Mouse (Mus musculus) megakaryocyte-erythroid progenitor cell, adult 5-6 weeks (primary cell): ENCODE data around the gene Scn1b. TPM values are rescaled to one million over a fixed set of nuclear protein-coding genes. Genes with fewer than 3 reads are reported as not detected.

Source experiments
- ATAC-seq: replicated peaks from 2 replicates; pipeline ENCODE4 v1.8.0; 2016; ENCODE audit warnings: mild to moderate bottlenecking, inconsistent platforms; ENCODE audit not compliant: severe bottlenecking, poor library complexity, low FRiP score, low TSS enrichment
- total RNA-seq, 2 experiments: library from RNA; stranded (forward) in 1 of 2; stranded (reverse) in 1 of 2; fragments of 200-1000, 215-1000 nt in 1 of 2; fragments of >200 nt in 1 of 2; fragmentation: Nextera tagmentation in 1 of 2; gene quantifications; 2 replicates each; pipeline ENCODE4 v1.2.3; 2014 to 2017

Gene Scn1b
- total RNA-seq, 2 experiments from 2014 or later, result not detected

- ATAC-seq, result peak; percentile 85
Measured at GRCm38 (mm10) chr7:31097583-31098248, 29.1 kb downstream of the Scn1b start.

GRCm38 (mm10) chr7:31096892-31097564, 29.8 kb downstream of the Scn1b start:
- 0 out of 2 replicates have a peak, but pooled peaks have one; percentile 31 for ATAC-seq

- ATAC-seq, result no peak
Measured at GRCm38 (mm10) chr7:31094774-31095501, 31.9 kb downstream of the Scn1b start.

- no peak for ATAC-seq
Measured at GRCm38 (mm10) chr7:31089721-31090120, 37.1 kb downstream of the Scn1b start.

GRCm38 (mm10) chr7:31088206-31088605, 38.6 kb downstream of the Scn1b start:
- no peak for ATAC-seq

DNA sequence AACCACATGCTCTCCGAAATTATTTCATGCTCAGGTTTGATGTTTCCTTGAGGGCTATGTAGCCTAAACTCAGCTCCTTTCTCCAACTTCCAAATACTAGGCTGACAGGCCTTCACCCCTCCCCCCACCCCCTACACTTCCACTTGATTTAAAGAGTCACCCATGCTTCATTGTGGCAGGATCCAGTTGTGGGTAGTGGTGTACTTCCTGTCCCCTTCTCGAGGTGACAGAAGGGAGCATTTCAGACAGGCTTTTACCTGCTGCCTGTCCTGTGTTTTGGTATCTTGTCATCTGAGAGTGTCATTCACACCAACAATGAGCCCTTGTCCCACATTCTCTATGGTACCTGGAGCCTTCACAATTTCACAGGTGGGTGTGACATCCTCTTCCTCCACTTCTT, 39.5 kb downstream of the Scn1b start:
- no peak for ATAC-seq

DNA sequence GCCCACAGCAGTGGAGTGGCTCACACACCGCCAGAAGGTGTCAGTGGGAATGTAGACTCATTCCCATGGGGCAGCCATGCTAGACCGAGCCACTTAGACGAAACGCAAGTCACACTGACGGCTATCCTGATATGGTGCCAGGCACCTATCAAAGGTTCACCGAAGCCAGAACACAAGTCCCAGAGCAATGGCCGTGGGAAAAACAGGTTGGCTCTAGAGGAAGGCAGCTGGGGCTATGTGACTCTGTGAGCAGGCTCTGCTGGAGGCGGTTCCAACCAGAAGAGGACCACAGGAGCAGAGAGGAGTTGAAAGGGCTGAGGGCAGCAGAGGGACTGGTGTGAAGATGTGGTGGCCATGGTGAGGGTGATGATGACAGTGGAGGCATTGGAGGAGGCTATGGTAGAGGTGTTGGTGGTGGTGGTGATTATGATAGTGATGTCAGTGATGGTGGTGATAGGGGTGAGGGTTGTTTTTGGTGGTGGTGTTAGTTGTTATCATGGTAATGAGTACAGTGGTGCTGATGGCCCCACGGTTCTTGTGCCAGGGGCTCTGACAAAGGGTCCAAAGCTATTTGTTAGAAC, 40.5 kb downstream of the Scn1b start:
- no peak for ATAC-seq

DNA sequence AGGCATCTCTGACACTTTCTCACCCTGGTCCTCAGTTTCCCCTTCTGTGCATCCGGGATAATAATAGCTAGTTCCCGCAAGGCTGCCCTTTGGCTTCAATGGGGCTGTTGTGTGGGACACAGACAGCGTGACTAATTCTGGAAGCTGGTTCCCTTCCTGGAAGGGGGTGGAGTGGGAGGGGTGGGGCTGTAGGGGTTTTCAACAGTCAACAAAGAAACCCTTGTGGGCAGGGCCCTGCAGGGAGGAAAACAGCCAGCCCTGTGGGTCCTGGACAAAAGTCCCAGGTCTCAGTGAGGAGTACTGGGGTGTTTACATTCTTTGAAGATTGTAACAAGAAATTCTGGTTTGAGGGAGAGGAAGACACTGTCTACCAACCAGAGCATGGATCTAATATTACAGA, 41.6 kb downstream of the Scn1b start:
- ATAC-seq, result no peak

DNA sequence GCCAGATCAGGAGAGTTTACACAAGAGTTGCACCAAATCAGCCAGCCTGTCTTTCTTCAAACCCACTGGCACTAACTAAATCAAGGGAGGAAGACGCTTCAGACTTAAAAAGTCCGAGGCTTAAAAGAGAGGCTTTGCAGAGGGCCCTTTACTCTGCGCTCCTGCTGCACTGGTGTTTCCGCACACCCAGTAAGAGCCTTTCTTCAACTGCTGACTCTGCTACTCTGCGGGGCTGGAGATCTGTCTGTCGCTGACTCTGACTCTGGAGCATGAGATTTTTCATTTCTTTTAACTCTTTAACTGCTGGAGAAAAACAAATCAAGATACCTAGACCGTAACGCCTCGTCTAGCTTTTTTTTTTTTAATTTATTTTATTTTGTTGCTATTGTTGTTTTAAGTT, 42.7 kb downstream of the Scn1b start:
- ATAC-seq, result no peak

DNA sequence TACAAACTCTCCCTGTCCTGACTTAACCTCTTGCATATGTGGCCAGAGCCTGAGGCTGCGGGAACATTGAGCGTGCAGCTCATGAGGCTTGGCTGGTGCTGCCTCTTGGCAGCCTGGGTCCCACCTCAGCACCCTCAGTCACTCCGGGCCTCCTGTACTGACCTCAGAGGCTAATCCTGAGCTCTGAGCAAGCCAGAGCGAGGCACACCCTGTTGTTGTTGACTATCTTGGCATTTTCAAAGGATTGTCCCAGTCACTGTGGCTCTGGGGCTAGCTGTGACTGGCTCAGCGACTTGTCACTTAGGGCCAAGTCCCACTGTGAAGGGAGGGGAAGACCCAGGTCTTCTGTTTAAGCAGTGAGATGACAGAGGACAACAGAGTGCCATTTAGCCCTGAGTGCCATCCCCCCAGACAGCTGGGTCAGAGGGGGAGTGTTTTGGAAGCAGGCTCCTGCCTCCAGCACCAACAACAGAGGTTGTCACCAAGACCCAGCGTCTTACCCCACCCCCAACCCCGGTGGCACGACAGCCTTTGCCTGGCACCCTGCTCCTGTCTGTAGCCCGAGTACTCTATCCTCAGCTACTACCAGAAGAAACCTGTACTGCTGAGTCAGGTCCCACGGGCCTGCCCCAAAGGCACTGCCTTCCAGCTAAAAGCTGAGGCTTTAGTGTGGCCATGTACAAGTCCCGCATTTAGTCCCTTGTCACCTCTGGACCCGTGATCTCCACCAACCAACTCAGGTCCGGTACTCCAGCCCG, 43.8 kb downstream of the Scn1b start:
- no peak for ATAC-seq

DNA sequence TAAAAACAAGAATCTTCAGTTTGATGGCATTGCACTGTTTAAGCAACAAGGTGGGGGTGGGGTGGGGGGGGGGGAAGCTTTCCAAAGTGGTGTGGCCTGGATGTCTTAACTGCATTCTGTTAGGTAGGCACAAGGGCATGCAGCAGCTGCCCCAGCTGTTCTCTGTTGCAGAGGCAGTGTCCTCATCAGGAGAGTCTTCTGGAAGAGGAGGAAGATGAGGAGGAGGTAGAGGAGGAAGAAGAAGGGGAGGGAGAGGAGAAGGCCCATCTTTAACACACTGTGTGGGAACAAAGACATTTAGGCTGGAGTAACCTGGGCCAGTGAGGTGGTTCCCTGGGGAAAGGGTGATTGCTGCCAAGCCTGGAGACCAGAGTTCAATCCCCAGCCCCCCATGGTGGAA, 44.7 kb downstream of the Scn1b start:
- no peak for ATAC-seq

GRCm38 (mm10) chr7:31081106-31081505, 45.7 kb downstream of the Scn1b start:
- ATAC-seq, result no peak

DNA sequence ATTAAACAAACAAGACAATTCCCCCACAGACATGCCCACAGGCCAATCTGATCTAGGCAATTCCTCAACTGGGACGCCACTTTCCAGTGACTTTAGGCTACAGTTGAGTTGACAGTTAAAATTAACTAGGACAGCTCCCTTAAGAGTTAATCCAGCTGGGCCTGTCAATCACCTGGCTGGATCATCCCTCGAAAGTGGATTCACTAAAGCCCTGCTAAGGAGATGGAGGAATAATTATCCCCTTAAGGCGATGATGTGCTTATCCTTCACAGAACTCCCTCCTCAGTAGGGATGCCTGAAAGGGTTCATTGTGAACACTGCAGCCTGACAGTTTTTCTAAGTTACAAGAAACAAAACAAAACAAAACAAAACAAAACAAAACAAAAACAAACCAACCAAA, 46.2 kb downstream of the Scn1b start:
- no peak for ATAC-seq

DNA sequence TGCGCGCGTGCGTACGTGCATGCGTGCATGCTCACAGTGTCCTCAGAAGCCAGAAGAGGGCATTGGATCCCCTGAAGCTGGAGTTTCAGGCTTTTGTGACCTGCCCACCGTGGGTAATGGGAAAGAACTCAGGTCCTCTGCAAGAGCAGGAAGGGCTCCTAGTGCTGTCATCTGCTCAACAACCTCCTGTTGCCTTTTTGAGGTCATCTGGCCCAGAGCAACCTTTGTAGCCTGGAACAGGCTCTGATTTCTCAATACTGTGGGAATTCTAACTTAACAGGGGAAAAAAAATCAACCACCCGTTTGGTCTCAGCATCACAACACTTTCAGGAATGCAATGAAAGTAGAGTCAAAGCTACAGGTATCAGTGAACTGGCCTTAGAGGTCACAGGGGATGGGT, 47.1 kb downstream of the Scn1b start:
- ATAC-seq, result no peak

DNA sequence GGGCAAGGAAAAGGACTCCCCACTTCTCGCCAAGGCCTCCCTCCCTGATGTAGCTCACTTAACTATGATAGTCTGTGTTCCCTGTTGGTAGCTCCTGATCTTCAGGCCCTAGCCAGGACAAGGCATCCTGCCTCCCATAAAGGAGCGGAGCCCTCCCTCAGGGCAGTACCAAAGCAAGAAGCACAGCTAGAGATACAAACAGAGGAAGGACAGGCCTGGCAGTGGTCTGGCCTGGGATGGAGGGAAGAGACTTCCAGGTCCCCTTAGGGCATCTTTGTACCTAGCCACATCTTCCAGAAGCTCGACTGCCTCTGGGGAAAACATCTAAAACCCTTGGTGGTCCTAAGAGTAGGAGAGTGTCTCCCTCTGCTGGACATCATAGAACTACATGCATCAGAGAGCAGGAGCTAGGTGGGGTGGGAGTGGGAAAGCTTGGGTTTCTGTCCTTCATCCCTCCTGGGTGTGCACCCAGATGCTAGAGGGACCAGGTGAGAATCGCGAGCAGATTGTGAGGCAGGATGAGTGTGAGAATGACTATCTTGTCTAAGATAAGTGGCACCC, 48.8 kb downstream of the Scn1b start:
- peak; percentile 61 for ATAC-seq

DNA sequence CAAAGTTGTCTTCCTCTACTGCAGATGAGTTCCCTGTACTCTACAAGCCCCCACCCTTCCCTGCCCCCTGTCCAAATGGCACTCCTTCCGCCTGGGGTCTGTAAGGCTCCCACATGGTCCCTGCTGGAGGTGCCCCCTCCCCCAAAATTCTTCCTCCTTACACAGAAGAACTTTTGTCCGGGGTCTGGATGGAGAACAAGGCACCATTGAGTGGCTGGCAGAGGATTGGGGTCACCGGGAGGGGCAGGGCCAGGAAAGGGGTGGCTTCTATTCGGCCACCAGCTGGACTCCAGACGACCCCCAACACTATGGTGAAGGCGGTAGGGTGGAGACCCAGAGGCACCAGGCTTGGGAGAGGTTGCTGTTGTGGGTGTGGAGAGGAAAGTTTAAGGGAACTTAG, 49.3 kb downstream of the Scn1b start:
- no peak for ATAC-seq

DNA sequence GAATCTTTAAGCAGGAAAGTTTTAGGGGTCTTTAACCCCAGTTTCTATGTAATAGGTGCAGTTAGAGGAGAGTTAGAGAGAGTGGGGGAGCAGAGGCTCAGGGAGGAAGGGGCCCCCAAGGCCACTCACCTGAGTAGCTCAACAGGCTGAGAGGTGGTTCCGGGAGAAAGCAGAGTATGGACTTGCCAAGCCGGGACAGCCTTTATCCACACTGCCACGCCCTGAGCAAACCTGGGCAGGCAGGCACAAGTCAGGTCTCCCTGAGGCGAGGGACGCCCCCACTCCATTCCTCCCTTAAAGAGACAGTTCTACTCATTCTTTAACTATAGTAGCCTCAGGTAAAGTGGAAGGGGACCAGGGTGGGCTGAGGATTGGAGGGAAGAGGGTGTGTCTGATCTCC, 50.3 kb downstream of the Scn1b start, which contains the start of gene Fxyd3:
Gene Fxyd3 (minus strand): TSS at position 213 of the 400 bp plus-strand sequence.
- ATAC-seq, result no peak

DNA sequence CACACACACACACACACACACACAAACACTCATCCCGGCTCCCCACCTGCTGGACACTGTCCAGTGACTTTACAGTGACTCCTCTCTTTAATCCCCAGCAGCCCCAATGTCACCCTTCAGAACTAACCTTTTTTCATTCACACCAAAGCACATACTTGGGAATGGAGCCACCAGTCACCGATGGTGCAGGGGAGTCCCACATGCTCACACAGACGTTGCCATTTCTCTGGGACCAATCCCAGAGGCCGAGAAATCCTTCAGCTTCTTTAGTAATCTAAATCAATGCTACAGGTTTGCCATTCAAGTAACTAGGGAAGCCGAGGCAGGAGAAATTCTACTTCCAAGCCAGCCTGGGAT, 52.1 kb downstream of the Scn1b start:
- ATAC-seq, result no peak

DNA sequence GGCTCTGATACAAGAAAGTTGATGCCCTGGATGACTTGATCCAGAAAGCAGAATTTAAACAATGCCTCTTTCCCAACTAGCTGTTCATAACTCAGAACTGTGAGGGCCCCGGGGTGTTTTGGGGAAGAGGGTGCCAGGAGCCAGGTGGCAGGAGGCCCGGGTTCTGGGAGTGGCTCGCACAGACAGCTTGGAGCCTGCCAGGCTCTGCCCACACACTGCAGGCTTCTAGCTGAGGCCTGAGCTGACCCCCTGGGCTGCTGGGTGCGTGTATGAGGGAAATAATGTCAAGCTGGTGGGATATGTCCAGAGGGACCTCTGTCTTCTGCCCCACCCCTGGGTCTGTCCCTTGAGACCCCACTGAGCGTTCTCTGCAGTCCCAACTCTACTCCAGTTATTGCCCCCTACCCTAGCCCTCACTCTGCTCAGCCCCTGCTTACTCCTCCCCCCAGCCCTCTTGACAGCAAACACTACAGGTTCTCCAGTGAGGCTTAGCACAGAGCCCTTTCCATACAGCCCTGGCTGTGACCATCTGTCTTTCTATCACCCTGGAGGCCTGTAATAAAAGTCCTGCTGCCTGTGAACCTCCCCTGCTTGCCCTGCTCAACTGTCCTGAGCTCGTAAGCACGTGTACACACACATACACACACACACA, 52.6 kb downstream of the Scn1b start:
- ATAC-seq, result no peak
